Mouse (Mus musculus): ENCODE results near the gene Pcdh9.

- no peak for TF ChIP-seq CTCF (IDR thresholded peaks at IDR 0.05; ENCODE audit: borderline replicate concordance, extremely low read depth, insufficient read depth, insufficient read length)
- no peak for TF ChIP-seq POLR2A (IDR thresholded peaks at IDR 0.05; ENCODE audit: borderline replicate concordance, extremely low read depth, insufficient read depth, insufficient read length, poor library complexity, severe bottlenecking)
Measured at GRCm38 (mm10) chr14:93070140-93070539, 820.3 kb downstream of the Pcdh9 start.

Measured in brain, embryonic 14.5 days (tissue).